14 mouse cellular contexts compared by ENCODE assay signal in genomic region chr3:138851876-138852275, GRCm38 (mm10).
DNase-seq lines count a peak whose midpoint lies in the region; ATAC-seq and TF ChIP-seq lines count a peak whose summit lies in the region.
"Had no signal": no experiment of that assay in that cellular context is flagged by ENCODE, and none has a peak within 500 bp of the region (broad histone marks: within the 10 kb centered on the region; RNA-seq: fewer than 3 reads in every experiment).

No protein-coding gene starts in this region.

- peak; percentile 57 for ATAC-seq in neural tube, embryonic 14.5 days (ENCODE audit: low read depth)

- DNase-seq in layer of hippocampus, adult 2 months (ENCODE audit: low spot score in 2 of 2) = no peak
- DNase-seq in layer of hippocampus, adult 9-10 months (ENCODE audit: low spot score) = no peak
- DNase-seq in hindbrain, embryonic 10.5 days (ENCODE audit: low spot score) = peak; percentile 72
- peak; percentile 67 for DNase-seq in mesoderm, embryonic 11.5 days (ENCODE audit: low read depth, low spot score)
- DNase-seq in ovary, postnatal 14 days (ENCODE audit: low spot score) = no peak
- no peak for DNase-seq in cerebellum, adult 11 months
- DNase-seq: cerebellum, postnatal 10 days; heart, postnatal 10 days; kidney, adult 2 months; lung, adult 2 months; thymus, postnatal 4 days had no signal

- no peak for TF ChIP-seq CTCF in layer of hippocampus, adult 2 months (conservative IDR thresholded peaks at IDR 0.05)

- no peaks in the 10 kb centered on the region for H3K36me3 ChIP-seq in hindbrain, embryonic 10.5 days
- H3K36me3 ChIP-seq in neural tube, embryonic 14.5 days (ENCODE audit: control insufficient read depth, insufficient read depth, low read length) = no peaks in the 10 kb centered on the region
- H3K36me3 ChIP-seq: embryonic facial prominence, embryonic 15.5 days; stomach, embryonic 15.5 days had no signal

- no peaks in the 10 kb centered on the region for H3K27me3 ChIP-seq in hindbrain, embryonic 10.5 days (ENCODE audit: insufficient read depth, poor library complexity, severe bottlenecking)
- H3K27me3 ChIP-seq in neural tube, embryonic 14.5 days (ENCODE audit: control insufficient read depth, insufficient read depth, low read length) = no peaks in the 10 kb centered on the region
- H3K27me3 ChIP-seq: embryonic facial prominence, embryonic 15.5 days; stomach, embryonic 15.5 days had no signal

- H3K4me2 ChIP-seq in neural tube, embryonic 14.5 days (ENCODE audit: low read depth, low read length) = no peak overlapping the region
- H3K4me2 ChIP-seq: embryonic facial prominence, embryonic 15.5 days; stomach, embryonic 15.5 days had no signal

- WGBS in hindbrain, embryonic 10.5 days = 71% methylated on average over 8 of the region's 8 CpGs
- 28% methylated on average over 8 of the region's 8 CpGs for WGBS in neural tube, embryonic 14.5 days

- H3K27ac ChIP-seq in layer of hippocampus, adult 2 months = peak overlapping the region; percentile 19; the same call in 1 of the 2 replicates
- H3K27ac ChIP-seq in hindbrain, embryonic 10.5 days = peak overlapping the region; percentile 53; the same call in 1 of the 2 replicates
- peak overlapping the region; percentile 34; the same call in 1 of the 2 replicates for H3K27ac ChIP-seq in neural tube, embryonic 14.5 days (ENCODE audit: low read depth, low read length)
- H3K27ac ChIP-seq: embryonic facial prominence, embryonic 15.5 days had no signal

- no peaks in the 10 kb centered on the region for H3K9me3 ChIP-seq in hindbrain, embryonic 10.5 days
- no peaks in the 10 kb centered on the region for H3K9me3 ChIP-seq in neural tube, embryonic 14.5 days (ENCODE audit: control insufficient read depth, low read length)
- H3K9me3 ChIP-seq: embryonic facial prominence, embryonic 15.5 days; stomach, embryonic 15.5 days had no signal

- no peak overlapping the region for H3K4me3 ChIP-seq in layer of hippocampus, adult 2 months
- no peak overlapping the region for H3K4me3 ChIP-seq in hindbrain, embryonic 10.5 days
- H3K4me3 ChIP-seq in neural tube, embryonic 14.5 days (ENCODE audit: low read depth, low read length) = no peak overlapping the region
- H3K4me3 ChIP-seq: embryonic facial prominence, embryonic 15.5 days; stomach, embryonic 15.5 days had no signal

- no peak overlapping the region for H3K9ac ChIP-seq in neural tube, embryonic 14.5 days (replicated peaks; ENCODE audit: low read depth, low read length)
- H3K9ac ChIP-seq: embryonic facial prominence, embryonic 15.5 days; stomach, embryonic 15.5 days had no signal

- H3K4me1 ChIP-seq in hindbrain, embryonic 10.5 days (replicated peaks) = peaks cover 78% of the 10 kb centered on the region
- peaks cover 67% of the 10 kb centered on the region for H3K4me1 ChIP-seq in neural tube, embryonic 14.5 days (ENCODE audit: control insufficient read depth, insufficient read depth, low read length)

Comparison
In these comparisons a context has a peak if more than half of its experiments do, and no peak if none do; other contexts are left out.
1. DNase-seq: peak in hindbrain, embryonic 10.5 days (single experiment) and mesoderm, embryonic 11.5 days (single experiment); none in layer of hippocampus, adult 2 months (0 of 2), layer of hippocampus, adult 9-10 months (single experiment), ovary, postnatal 14 days (single experiment) and cerebellum, adult 11 months (single experiment).
2. Peak in every context shown above with its lines, with median percentiles within 50 percentile points of each other: H3K27ac ChIP-seq.